ENCODE assay signal across 8 mouse cellular contexts in genomic region chr9:21286753-21287152, GRCm38 (mm10). TPM values are rescaled to one million over a fixed set of nuclear protein-coding genes. Genes with fewer than 3 reads are reported as not detected.
DNase-seq lines count a peak whose midpoint lies in the region; ATAC-seq and TF ChIP-seq lines count a peak whose summit lies in the region.

No protein-coding gene starts in this region.

- H3K4me3 ChIP-seq in kidney, embryonic 15.5 days (replicated peaks) = peak overlapping the region; percentile 60
- peak overlapping the region; percentile 59 for H3K4me3 ChIP-seq in intestine, embryonic 15.5 days (replicated peaks)
- H3K4me3 ChIP-seq in myocyte = peak overlapping the region; percentile 91

- peaks cover 37% of the 10 kb centered on the region for H3K36me3 ChIP-seq in kidney, embryonic 15.5 days
- peaks cover 16% of the 10 kb centered on the region for H3K36me3 ChIP-seq in intestine, embryonic 15.5 days
- peaks cover 11% of the 10 kb centered on the region for H3K36me3 ChIP-seq in myocyte (ENCODE audit: control insufficient read depth, insufficient read depth)

- no peak overlapping the region for H3K27ac ChIP-seq in kidney, embryonic 15.5 days
- H3K27ac ChIP-seq in intestine, embryonic 15.5 days = no peak overlapping the region

- H3K4me1 ChIP-seq in kidney, embryonic 15.5 days = peaks cover 37% of the 10 kb centered on the region
- H3K4me1 ChIP-seq in intestine, embryonic 15.5 days (replicated peaks) = peaks cover 26% of the 10 kb centered on the region

- peak overlapping the region; percentile 75 for H3K4me2 ChIP-seq in kidney, embryonic 15.5 days
- peak overlapping the region; percentile 83 for H3K4me2 ChIP-seq in intestine, embryonic 15.5 days (replicated peaks)
- peak overlapping the region; percentile 86 for H3K4me2 ChIP-seq in myocyte (ENCODE audit: low read depth)

- peaks cover 40% of the 10 kb centered on the region for H3K79me2 ChIP-seq in myocyte (ENCODE audit: control insufficient read depth, insufficient read depth)

- H3K9ac ChIP-seq in kidney, embryonic 15.5 days = peak overlapping the region; percentile 64
- peak overlapping the region; percentile 57 for H3K9ac ChIP-seq in intestine, embryonic 15.5 days

- no peak for ATAC-seq in kidney, embryonic 15.5 days (replicated peaks; ENCODE audit: low FRiP score)
- no peak for ATAC-seq in intestine, embryonic 15.5 days

- H3K27me3 ChIP-seq in kidney, embryonic 15.5 days = no peaks in the 10 kb centered on the region
- H3K27me3 ChIP-seq in intestine, embryonic 15.5 days (replicated peaks) = no peaks in the 10 kb centered on the region
- H3K27me3 ChIP-seq in myocyte (ENCODE audit: control insufficient read depth, insufficient read depth, insufficient read length) = no peaks in the 10 kb centered on the region

- no peaks in the 10 kb centered on the region for H3K9me3 ChIP-seq in kidney, embryonic 15.5 days (replicated peaks)
- H3K9me3 ChIP-seq in intestine, embryonic 15.5 days = no peaks in the 10 kb centered on the region

- TF ChIP-seq POLR2A in myocyte (IDR thresholded peaks at IDR 0.05; ENCODE audit: insufficient read length, low read depth) = no peak

- WGBS in kidney, embryonic 15.5 days = 62% methylated on average over 3 of the region's 3 CpGs
- 59% methylated on average over 3 of the region's 3 CpGs for WGBS in intestine, embryonic 15.5 days

- DNase-seq in kidney, adult 11 months = no peak
- peak; percentile 30 for DNase-seq in c-Kit-positive CD71-negative TER-119-negative erythroid progenitor cells, embryonic 14.5 days (ENCODE audit: low read depth)
- DNase-seq in gastrocnemius, postnatal 10 days = no peak
- no peak for DNase-seq in lung, postnatal 36 days
- no peak for DNase-seq in gastrocnemius, postnatal 25 days

- no peak overlapping the region for H3ac ChIP-seq in myocyte (ENCODE audit: control insufficient read depth, insufficient read length)

TF ChIP-seq in myocyte, 11 proteins besides CTCF, POLR2A, EP300 and RAD21:
- TF ChIP-seq POLR2AphosphoS2 (IDR thresholded peaks at IDR 0.05; ENCODE audit: insufficient read length, low read depth) = no peak
- TF ChIP-seq TCF12 (IDR thresholded peaks at IDR 0.05; ENCODE audit: insufficient read depth, poor library complexity, severe bottlenecking) = no peak
- TF ChIP-seq CEBPB (IDR thresholded peaks at IDR 0.05; ENCODE audit: insufficient read depth, poor library complexity, severe bottlenecking) = no peak
- TF ChIP-seq MYOD1 (IDR thresholded peaks at IDR 0.05; ENCODE audit: control insufficient read depth in 1 of 3, insufficient read length in 2 of 3, low read depth in 2 of 3) = no peak
- no peak for TF ChIP-seq TCF3 (IDR thresholded peaks at IDR 0.05; ENCODE audit: insufficient read length, low read depth)
- TF ChIP-seq REST (IDR thresholded peaks at IDR 0.05; ENCODE audit: insufficient read depth, insufficient read length) = no peak
- TF ChIP-seq E2F4 (IDR thresholded peaks at IDR 0.05; ENCODE audit: insufficient read depth) = no peak
- no peak for TF ChIP-seq SRF (IDR thresholded peaks at IDR 0.05; ENCODE audit: control insufficient read depth, insufficient read length, low read depth)
- no peak for TF ChIP-seq USF1 (IDR thresholded peaks at IDR 0.05; ENCODE audit: low read depth)
- no peak for TF ChIP-seq MAX (IDR thresholded peaks at IDR 0.05; ENCODE audit: low read depth)
- TF ChIP-seq MYOG (IDR thresholded peaks at IDR 0.05; ENCODE audit: control insufficient read depth in 1 of 3, insufficient read depth in 1 of 3, insufficient read length in 2 of 3, low read depth in 2 of 3) = no peak

RNA-seq across cellular contexts. Expression of gene Kri1, which starts 1.0 kb away (rescaled TPM):
- polyA plus RNA-seq in kidney, embryonic 15.5 days (2015; fragmentation: Nextera tagmentation; extraction: Ambion mirVana) = 13.8 and 19.8 TPM in 2 replicates
- polyA plus RNA-seq in intestine, embryonic 15.5 days (2015; fragmentation: Nextera tagmentation; extraction: Ambion mirVana) = 11.1 and 15.4 TPM in 2 replicates
- polyA plus RNA-seq in myocyte (2012; fragmentation: generic; extraction: Trizol) = 31.4 TPM
- 10 to 100 TPM; 10.8 to 14.5 TPM for total RNA-seq in gastrocnemius, postnatal 10 days (2021)
- total RNA-seq in gastrocnemius, postnatal 25 days (2021) = 1 to 10 TPM; 8.3 to 8.5 TPM

RNA-seq across cellular contexts. Expression of gene Cdkn2d, which starts 4.5 kb away (rescaled TPM):
- polyA plus RNA-seq in kidney, embryonic 15.5 days (2015; fragmentation: Nextera tagmentation; extraction: Ambion mirVana) = 51.2 and 51.5 TPM in 2 replicates
- polyA plus RNA-seq in intestine, embryonic 15.5 days (2015; fragmentation: Nextera tagmentation; extraction: Ambion mirVana) = 38.4 and 42.1 TPM in 2 replicates
- 53.2 TPM for polyA plus RNA-seq in myocyte (2012; fragmentation: generic; extraction: Trizol)
- total RNA-seq in gastrocnemius, postnatal 10 days (2021) = 10 to 100 TPM; 14.2 to 16.1 TPM
- 1 to 10 TPM; 7.4 to 9.1 TPM for total RNA-seq in gastrocnemius, postnatal 25 days (2021)

RNA-seq across cellular contexts. Expression of gene Atg4d, which starts 21.7 kb away (rescaled TPM):
- 42.7 and 49.5 TPM in 2 replicates for polyA plus RNA-seq in kidney, embryonic 15.5 days (2015; fragmentation: Nextera tagmentation; extraction: Ambion mirVana)
- 50.0 and 55.1 TPM in 2 replicates for polyA plus RNA-seq in intestine, embryonic 15.5 days (2015; fragmentation: Nextera tagmentation; extraction: Ambion mirVana)
- polyA plus RNA-seq in myocyte (2012; fragmentation: generic; extraction: Trizol) = 39.8 TPM
- 10 to 100 TPM; 28.4 to 31.9 TPM for total RNA-seq in gastrocnemius, postnatal 10 days (2021)
- total RNA-seq in gastrocnemius, postnatal 25 days (2021) = 10 to 100 TPM; 60.5 to 63.9 TPM

RNA-seq across cellular contexts. Expression of gene Ap1m2, which starts 25.4 kb away (rescaled TPM):
- 35.9 and 37.1 TPM in 2 replicates for polyA plus RNA-seq in kidney, embryonic 15.5 days (2015; fragmentation: Nextera tagmentation; extraction: Ambion mirVana)
- 106 and 115 TPM in 2 replicates for polyA plus RNA-seq in intestine, embryonic 15.5 days (2015; fragmentation: Nextera tagmentation; extraction: Ambion mirVana)
- polyA plus RNA-seq in myocyte (2012; fragmentation: generic; extraction: Trizol) = not detected
- total RNA-seq in gastrocnemius, postnatal 10 days (2021) = not detected
- total RNA-seq in gastrocnemius, postnatal 25 days (2021) = not detected

RNA-seq across cellular contexts. Expression of gene Slc44a2, which starts 33.7 kb away (rescaled TPM):
- 85.4 and 97.1 TPM in 2 replicates for polyA plus RNA-seq in kidney, embryonic 15.5 days (2015; fragmentation: Nextera tagmentation; extraction: Ambion mirVana)
- polyA plus RNA-seq in intestine, embryonic 15.5 days (2015; fragmentation: Nextera tagmentation; extraction: Ambion mirVana) = 48.1 and 52.0 TPM in 2 replicates
- 173 TPM for polyA plus RNA-seq in myocyte (2012; fragmentation: generic; extraction: Trizol)
- total RNA-seq in gastrocnemius, postnatal 10 days (2021) = 100 to 1,000 TPM; 131 to 140 TPM
- total RNA-seq in gastrocnemius, postnatal 25 days (2021) = 100 to 1,000 TPM; 117 to 128 TPM
